Mouse (Mus musculus): ENCODE data around the gene Gm43518.

Gene Gm43518

DNA sequence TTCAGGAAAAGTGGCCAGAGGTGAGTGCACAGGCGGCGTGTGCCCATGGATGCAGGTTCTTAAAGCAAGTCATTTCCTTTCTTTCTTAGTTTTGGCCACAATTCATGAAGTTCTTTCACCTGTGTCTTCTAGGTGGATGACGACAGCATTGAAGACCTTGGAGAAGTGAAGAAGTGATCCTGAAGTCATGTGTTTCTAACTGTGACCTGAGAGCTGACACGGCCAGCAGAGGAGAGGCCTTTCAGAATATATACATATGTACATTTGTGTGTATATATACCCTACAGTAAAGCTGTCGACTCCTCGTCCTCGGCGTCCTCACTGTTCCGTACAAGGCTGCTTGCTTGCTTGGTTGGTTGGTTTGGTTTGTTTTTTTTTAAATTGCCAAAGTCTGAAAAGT lies at the start of gene Gm43518:
Gene Gm43518 (plus strand): TSS at position 301 of the 400 bp plus-strand sequence.
- no peak for DNase-seq (ENCODE audit: low spot score in 2 of 2)

DNA sequence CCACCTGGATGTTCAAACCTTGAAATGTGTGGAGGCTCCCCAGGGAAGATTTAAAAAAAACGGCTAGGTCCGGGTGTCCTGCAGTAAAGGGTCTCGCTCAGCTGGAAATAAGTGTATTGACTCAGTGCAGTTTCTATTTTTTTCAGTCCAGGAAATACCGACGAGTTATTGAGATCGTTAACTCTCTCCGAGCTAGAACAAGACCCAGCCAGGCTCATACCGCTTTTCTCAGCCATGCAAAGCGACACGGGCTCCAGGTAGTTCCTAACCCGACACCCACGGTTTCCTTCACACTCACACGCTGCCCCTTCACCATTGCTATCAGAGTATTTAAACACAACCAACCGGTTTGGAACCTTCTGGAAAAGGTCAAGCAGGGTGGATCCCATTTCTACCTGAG lies 49.2 kb upstream of the Gm43518 start:
- DNase-seq (ENCODE audit: low spot score in 2 of 2) = no peak

DNA sequence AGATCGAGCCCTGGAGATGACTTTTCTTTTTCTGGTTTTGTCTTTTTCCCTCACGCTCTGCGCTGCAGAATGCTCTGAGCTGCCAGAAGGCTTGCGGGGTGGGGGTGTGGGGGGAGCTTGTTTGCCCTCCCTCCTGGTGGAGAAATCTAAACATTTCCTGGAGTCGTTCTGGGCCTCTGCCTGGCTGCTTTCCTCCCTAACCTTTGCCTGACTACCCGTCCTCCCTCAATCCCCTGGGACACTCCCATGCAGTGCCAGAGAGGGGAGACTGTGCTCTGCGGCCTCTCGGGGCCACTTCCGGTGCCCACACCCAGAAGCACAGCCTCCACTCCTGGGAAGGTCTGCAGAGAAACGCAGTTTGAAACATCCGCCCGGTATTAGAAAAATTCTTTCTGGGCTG lies 47.3 kb upstream of the Gm43518 start, which contains the start of gene Hcar1:
Gene Hcar1 (minus strand): TSS at position 93 of the 400 bp plus-strand sequence.
- DNase-seq (ENCODE audit: low spot score in 2 of 2) = no peak

DNA sequence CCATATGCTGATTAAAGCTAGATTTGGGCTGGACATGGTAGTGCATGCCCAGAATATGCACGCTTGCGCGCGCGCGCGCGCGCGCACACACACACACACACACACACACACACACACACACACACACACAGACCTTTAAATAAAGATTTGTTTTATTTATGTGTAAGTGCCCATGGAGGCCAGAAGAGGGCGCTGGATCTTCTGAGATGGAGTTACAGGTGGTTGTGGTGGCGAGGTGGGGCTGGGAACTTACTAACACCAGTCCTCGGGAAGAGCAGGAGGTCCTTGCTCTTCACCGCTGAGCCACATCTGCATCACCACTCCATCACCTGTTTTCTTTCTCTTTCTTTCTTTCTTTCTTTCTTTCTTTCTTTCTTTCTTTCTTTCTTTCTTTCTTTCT lies 46.4 kb upstream of the Gm43518 start:
- DNase-seq (ENCODE audit: low spot score in 2 of 2) = no peak

DNA sequence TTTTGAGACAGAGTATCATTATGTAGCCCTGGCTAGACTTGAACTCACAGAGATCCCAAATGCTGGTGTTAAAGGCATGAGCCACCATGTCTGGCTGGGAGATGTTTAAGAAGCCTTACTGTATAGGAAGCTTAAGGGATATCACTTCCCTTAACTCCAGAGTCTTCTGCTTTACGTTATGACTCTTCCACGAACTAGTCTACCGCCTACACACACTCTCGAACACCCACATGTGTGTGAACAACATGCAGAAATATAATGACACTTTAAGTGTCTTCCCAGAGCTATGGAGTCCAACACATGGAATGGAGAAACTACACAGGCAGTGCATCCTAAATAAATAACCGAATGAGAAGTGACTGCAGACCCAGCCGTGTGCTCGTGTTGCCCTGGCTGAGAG lies 43.3 kb upstream of the Gm43518 start:
- DNase-seq (ENCODE audit: low spot score in 2 of 2) = no peak

DNA sequence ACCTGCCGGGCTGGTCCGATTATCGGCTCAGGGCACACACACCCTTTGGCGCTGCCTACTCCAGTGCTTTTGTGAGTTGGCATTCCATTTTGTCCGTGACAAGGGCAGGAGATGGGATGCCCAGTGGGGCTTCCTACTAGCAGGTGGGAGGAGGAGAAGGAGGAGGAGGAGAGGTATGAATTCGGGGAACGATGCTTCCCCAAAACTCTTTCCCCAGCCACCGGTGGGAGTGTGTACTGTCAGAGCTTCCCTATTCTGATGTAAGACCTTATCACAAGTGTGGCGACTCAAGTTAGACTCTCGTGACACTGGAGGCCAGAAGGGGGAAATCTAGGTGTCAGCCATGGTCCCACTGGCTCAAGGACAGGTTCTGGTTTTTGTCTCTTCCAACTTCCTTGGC lies 42.9 kb upstream of the Gm43518 start:
- DNase-seq (ENCODE audit: low spot score in 2 of 2) = no peak

DNA sequence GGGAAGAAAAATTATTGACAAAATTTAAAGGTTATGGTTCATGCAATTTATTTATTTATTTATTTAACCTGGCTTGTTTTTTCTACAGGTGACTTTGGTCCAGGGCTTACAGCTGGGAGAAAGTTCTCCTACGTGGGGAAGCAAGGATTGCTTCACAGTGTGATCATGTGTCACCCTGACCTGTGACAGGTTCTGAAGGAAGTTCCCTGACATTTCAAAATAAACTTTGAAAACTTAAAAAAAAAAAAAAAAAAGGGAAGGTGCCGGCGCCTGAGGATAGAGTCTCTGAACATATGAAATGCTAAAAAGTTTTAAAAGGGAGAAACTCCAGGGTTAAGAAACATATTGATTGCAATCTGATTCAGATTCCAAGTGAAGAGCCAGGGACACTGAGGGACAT lies 40.9 kb upstream of the Gm43518 start:
- no peak for DNase-seq (ENCODE audit: low spot score in 2 of 2)

DNA sequence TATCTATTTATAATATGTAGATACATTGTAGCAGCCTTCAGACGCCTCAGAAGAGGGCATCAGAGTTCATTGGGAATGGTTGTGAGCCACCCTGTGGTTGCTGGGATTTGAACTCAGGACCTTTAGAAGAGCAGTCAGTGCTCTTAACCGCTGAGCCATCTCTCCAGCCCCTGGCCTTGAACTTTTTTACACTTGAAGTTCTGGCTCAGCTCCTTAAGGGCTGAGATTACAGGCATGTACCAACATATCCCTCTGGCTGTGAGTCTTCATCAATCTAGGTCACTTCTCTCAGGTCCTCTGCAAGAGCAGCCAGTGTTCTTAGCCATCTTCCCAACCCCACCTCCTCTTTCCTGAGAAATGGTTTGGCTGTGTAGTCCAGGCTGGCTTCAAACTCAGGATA lies 36.9 kb upstream of the Gm43518 start:
- DNase-seq (ENCODE audit: low spot score in 2 of 2) = no peak

DNA sequence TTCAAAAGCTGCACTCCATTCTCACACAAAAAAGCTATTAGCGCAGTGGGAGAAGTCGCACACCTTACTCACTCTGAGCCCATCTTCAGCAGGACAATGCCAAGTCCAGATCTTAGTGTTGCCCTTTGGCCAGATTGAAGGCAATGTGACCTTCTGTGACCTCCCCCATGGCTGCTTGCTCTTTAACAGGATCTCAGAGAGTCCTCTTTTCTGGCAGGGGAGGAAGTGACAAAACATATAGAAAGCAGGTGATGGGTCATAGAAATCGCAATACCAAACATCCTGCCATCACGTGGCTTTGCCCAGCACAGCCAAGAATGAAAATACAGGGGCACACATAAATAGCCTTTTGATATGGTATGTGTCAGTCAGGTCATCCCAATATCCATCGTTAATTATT lies 36.2 kb upstream of the Gm43518 start:
- no peak for DNase-seq (ENCODE audit: low spot score in 2 of 2)

DNA sequence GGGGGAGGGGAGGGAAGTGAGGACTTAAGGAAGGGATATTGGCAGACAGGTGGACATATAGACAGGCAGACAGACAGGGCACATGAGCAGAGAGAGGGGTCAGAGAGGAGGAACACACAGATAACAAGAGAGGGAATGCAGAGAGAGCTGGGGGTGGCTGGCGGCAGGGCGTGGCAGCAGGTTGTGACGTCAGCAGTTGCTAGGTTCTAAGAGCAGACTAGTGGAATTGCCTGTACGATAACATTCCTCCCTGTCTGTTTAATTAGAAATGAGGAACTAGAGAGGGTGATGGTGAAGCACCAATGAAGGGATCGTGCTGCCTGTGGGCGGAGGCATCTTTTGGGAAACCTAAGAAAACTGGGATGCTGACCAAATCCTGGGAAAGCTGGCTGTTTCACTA lies 35.5 kb upstream of the Gm43518 start:
- DNase-seq (ENCODE audit: low spot score in 2 of 2) = peak; percentile 50 to 62

DNA sequence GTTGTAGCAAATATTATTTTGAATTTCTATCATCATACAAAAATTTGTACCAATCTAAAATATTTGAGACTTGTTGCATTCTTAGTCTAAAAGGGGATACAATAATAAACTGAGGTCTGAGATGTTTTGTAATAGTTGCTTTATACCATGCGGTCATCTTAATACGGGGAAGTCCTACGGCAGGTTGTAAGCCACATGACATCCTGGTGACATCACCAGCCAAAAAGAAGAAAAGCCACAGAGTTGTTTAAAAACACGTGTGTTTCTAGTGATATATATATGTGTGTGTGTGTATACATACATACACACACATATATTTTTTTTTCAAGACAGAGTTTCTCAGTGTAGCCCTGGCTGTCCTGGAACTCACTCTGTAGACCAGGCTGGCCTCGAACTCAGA lies 33.7 kb upstream of the Gm43518 start:
- no peak for DNase-seq (ENCODE audit: low spot score in 2 of 2)

DNA sequence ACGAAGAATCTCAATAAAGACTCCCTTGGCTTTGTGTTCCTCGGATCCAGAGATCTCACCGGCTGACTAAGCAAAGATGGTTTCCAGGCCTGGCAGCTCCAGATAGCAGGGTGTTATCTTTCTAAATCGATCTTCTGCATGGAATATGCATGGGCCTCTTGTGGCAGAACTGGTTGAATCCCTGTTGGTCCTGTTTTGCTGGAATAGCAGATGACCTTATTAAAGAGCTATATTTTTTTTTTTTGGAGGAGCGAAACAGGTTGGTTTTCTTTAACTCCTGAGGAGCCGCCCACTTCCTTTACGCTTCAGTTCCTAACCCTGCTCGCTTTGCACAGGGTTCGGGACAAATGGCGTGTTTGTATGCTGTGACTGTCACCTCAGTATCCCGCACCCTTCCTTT lies 30.8 kb upstream of the Gm43518 start:
- DNase-seq (ENCODE audit: low spot score in 2 of 2) = no peak

DNA sequence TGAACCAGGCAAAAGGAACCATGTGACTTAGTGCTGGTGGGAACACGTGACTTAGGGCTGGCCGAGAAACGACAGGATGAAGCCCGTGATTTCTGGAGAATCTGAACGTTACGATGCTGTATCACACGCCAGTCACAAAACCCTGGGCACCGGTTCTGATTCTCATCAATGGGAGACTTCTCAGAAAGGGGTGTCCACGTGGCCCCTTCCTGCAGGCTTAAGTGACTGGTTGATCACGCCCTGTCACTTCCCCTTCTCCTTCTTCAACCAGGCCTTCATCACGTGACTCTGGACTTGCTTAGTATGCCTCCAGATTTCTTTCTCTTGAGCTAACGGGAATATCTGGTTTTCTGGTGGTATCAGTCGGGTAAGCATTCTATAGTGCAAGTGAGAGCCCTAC lies 29.9 kb upstream of the Gm43518 start:
- peak; percentile 40 to 42 for DNase-seq (ENCODE audit: low spot score in 2 of 2)

DNA sequence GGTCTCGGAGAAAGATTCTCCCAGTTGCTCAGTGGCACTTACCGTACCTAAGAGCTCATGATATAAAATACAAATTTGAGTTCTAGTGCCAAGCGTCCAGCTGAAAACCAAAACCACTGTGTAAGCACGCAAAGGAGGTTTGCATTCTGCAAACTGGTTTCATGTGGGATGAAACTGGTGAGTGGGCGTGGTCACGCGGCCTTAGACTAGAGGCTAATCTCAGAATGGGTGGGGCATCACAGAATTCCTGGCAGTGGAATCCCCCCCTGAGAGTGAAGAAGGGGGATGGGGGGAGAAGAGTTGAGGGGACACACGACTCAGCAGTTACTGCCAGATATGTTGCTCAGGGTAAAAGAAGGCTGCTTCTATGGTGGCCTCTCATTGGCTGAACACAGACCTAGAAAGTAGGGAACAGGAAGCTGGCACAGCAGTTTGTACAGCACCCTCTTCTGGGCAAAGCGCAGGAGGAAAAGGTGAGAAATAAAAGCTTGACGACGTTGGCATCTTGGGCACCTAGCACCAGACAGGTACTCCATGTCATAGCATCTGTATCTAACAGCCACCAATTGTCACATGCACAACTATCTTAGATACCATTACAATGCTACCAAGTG lies 23.1 kb upstream of the Gm43518 start:
- DNase-seq (ENCODE audit: low spot score in 2 of 2) = no peak

DNA sequence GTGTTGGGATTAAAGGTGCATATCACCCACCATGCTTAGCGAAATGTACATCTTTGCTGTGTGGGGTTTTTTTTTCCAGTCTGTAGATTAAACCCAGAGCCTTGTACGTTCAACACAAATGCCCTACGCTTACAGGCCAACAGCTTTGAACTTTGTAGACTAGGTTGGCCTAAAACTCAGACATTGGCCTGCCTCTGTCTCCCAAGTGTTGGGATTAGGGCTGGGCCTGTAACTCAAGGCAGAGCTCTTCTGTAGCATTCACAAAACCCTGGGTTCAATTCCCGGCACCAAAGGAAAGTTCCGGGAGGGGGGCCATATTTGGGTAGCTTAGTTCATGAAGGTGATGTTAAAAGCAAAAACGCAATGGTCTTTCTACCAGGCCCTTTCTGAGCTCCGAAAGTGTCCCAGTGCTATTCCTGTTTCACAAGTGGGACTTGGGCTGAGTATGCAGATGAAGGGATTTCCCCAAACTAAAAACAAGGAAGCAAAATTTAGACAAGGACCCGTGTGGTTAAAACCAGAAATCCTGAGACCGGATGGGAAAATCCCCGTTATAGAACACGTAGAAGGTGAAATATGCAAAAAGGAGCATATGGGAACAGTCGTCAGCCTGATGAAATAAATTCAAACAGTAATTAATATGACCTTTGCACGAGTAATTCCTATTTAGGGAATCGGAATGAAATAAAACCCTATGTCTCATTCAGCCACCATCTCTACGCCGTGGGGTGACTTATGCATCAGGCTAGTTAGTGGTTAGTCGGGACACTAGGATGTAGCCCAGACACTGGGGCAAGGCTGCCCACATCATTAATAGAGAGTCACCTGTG lies 20.9 kb upstream of the Gm43518 start:
- DNase-seq (ENCODE audit: low spot score in 2 of 2) = no peak

DNA sequence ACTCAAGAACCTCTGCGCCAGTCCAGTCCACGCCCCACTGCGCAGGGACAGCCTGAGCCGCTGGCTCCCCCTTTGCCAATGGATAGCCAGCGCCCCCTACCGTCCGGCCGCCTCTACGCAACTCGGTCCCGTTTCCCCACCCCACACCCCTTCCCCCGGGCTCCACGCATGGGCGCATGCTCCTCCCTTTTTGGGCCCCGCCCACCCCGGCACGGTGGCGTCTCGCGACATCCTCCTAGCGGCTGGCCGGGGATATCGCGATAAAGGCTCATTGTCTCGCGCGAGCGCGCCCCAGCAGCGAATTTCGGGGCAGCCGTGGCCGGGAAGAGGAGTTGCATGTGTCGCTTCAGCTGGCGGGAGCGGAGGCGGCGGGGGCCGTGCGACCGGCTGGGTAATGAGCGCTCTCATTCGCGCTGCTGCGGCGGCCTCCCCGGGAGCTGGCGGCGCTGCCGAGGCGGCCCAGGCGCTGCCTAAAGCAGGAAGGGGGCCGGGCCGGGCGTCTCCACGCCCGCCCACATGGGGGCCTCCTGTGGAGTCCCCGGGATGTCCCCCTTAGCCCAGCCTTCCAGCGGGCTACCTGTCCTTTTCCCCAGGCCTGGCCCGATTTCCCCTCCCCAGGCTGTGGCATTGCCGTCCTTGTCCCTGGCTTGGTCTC lies 20.1 kb upstream of the Gm43518 start, which contains the start of gene Denr:
Gene Denr (plus strand): TSS at position 200 of the 655 bp plus-strand sequence.
- DNase-seq (ENCODE audit: low spot score in 2 of 2) = peak; percentile 98 to 100

DNA sequence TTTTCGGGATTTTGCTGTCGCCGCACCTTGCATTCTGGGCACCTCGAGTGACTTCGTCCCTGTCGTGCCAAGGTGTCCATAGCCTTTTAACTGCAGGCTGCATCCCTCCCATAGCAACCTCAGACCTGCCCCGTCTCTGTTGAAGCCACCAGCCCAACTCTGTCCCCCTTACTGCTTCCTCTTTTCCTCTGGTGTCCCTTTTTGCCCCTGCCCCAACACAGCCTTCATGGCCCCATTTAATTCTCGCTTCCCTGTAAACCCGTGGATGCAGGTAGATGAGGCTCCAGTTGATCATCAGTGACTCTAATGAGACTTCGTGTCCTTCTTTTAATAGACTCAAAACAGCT lies 19.6 kb upstream of the Gm43518 start:
- DNase-seq (ENCODE audit: low spot score in 2 of 2) = no peak

DNA sequence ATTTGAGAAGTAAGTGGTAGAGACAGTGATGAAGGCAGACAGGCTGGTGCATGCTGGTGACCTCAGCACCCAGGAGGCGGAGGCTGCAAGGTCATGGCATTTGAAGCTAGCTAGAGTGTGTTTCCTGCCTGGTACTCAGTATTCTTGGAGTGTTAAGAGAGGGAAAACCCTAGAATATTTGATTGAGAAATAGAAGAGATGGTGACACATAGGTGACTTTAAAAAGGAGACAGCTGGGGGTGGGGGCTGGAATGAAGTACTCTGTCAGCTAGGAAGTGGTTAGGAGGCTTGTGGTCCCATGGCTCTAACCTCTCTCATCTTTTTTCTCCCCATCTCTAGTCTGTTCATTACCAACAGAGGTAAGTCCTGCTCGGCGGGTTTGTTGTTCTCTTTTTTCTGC lies 12.4 kb upstream of the Gm43518 start:
- DNase-seq (ENCODE audit: low spot score in 2 of 2) = no peak

DNA sequence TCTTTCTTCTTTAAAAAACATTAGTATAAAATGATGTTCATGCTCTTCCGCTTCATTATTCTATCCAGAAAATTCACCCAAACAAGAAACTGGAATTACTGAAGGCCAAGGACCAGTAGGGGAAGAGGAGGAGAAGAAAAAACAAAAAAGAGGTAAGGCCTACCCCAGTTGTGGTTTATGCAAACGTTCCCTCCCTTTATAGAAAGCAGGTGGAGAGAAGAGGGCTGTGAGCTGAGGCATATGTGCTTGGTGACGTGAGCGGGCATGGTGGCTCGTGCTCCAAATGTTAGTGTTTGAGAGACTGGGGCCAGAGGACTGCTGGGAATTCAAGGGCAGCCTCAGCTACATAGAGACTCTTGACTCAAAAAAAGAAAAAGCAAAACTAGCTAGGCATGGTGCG lies 5.1 kb upstream of the Gm43518 start:
- no peak for DNase-seq (ENCODE audit: low spot score in 2 of 2)

DNA sequence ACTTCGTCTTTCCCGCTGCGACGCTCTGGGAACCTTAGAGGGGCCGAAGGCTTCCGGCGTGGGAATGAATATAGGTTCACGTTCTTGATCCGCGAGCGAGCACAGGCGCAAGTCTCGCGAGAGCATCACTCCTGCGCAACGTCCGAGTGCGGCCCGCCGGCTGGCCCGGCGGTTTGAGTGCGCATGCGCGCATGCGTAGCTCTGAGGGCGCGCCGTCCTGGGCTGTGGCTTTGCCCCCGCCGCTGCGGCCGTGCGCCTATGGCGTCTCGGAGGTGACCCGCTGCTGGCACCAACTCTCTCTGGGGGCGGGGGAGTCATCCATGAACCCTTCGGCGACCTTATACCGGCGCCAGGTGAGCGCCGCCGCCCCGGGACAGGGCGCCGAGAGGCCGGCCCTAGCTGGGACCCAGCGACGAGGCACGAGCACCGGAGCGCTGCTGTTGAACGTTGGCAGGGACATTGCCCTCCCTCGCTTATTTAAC lies 3.3 kb downstream of the Gm43518 start, which contains the start of gene Ccdc62:
Gene Ccdc62 (plus strand): TSS at position 172 of the 482 bp plus-strand sequence.
- peak; percentile 96 to 97 for DNase-seq (ENCODE audit: low spot score in 2 of 2)

DNA sequence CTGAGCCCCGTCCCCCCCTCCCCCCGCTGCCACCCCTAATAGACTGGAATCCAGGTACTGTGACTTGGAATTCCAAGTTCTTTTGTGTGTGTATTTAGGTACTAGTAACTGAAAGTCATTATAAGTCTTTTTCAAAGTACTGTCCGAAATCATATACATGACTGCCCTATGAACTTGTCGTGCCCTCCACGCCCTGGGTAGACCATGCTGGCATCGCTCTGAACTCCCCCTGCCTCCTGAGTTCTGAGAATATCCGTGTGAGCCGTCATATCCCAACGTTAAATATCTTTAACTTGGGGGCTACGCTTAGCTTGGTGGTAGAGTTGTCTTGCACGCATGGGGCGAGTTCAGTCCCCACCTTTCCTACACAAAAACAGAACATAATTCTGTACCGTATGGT lies 3.9 kb downstream of the Gm43518 start:
- DNase-seq (ENCODE audit: low spot score in 2 of 2) = no peak

DNA sequence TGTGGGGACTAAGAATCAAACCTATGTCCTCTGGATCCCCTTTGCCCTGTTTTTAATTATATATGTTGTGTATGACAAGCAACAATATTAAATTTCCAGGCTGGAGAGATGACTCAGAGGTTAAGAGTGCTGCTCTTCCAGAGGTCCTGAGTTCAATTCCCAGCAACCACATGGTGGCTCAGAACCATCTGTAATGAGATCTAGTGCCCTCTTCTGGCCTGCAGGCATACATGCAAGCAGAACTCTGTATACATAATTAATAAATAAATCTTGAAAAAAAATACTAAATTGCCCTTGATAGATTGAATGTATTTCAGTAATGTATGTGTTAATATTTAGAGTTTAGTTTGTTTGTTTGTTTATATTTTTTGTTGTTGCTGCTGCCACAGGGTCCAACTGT lies 5.7 kb downstream of the Gm43518 start:
- no peak for DNase-seq (ENCODE audit: low spot score in 2 of 2)

DNA sequence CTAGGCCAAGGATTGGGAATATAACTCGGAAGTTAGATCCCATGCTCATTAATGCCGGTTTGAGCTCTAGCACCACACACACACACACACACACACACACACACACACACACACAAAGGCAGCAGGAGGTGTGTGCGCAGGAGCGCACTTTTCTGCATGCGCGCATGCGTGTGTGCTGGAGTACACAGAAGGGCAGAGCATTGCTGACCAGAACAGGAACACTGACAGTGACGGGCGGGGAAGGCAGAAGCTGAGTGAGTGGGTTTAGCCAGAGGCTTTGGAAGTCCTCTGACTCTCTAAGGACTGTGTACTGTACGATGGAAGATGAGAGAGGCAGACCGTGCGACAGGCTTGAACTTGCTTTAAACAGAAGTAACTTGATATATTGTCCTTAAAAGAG lies 6.3 kb downstream of the Gm43518 start:
- no peak for DNase-seq (ENCODE audit: low spot score in 2 of 2)
